Mouse (Mus musculus): ENCODE results near the gene Draxin. TPM values are rescaled to one million over a fixed set of nuclear protein-coding genes. Genes with fewer than 3 reads are reported as not detected.

The Draxin gene
- polyA plus RNA-seq, 1 experiment from 2014 or later, result 13.2 TPM

GRCm38 (mm10) chr4:148140098-148141011, 9.9 kb upstream of the Draxin start:
- Histone ChIP-seq H3K4me2 (ENCODE audit: low read depth, low read length) (peak overlapping the region; percentile 80), H3K9ac (replicated peaks; ENCODE audit: low read depth, low read length) (peak overlapping the region; percentile 56), H3K4me1 (ENCODE audit: control insufficient read depth, insufficient read depth, low read length) (peaks cover 2% of the 10 kb centered on the region; the same call in 1 of the 2 replicates), H3K27ac (ENCODE audit: low read depth, low read length) (peak overlapping the region; percentile 83), H3K36me3 (ENCODE audit: control insufficient read depth, insufficient read depth, low read length) (peaks cover 4% of the 10 kb centered on the region), H3K27me3 (ENCODE audit: control insufficient read depth, insufficient read depth, low read length) (no peaks in the 10 kb centered on the region), H3K9me3 (ENCODE audit: control insufficient read depth, low read length) (no peaks in the 10 kb centered on the region), H3K4me3 (ENCODE audit: low read depth, low read length) (peak overlapping the region; percentile 57)
- ATAC-seq (ENCODE audit: low read depth), result peak; percentile 94
- under 1% methylated on average over 61 of the region's 65 CpGs for WGBS

DNA sequence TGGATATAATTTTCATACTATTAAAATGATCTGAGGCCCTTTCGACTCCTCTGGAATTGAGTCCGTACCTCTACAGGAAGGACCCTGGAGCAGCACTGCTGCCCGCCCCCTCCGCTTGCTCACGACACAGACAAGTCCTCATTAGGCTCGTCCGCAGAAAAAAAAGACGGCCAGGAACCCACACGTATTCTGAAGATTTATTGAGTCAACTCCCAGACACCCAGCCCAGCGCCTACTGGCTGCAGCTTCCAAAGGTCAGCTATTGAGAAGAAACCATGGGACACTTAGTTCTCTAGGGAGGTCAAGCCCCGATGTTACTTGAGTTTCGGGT, 9.2 kb upstream of the Draxin start:
- no peaks in the 10 kb centered on the region for H3K9me3 ChIP-seq (ENCODE audit: control insufficient read depth, low read length)
- H3K4me3 ChIP-seq (ENCODE audit: low read depth, low read length), result peak overlapping the region; percentile 57
- no peaks in the 10 kb centered on the region for H3K36me3 ChIP-seq (ENCODE audit: control insufficient read depth, insufficient read depth, low read length)
- H3K4me2 ChIP-seq (ENCODE audit: low read depth, low read length), result peak overlapping the region; percentile 80
- WGBS, result 0% methylated on average over 12 of the region's 12 CpGs
- H3K9ac ChIP-seq (replicated peaks; ENCODE audit: low read depth, low read length), result peak overlapping the region; percentile 56; the same call in 1 of the 2 replicates
- no peaks in the 10 kb centered on the region for H3K27me3 ChIP-seq (ENCODE audit: control insufficient read depth, insufficient read depth, low read length)
- H3K4me1 ChIP-seq (ENCODE audit: control insufficient read depth, insufficient read depth, low read length), result peaks cover 2% of the 10 kb centered on the region; the same call in 1 of the 2 replicates
- peak; percentile 25 for ATAC-seq (ENCODE audit: low read depth)
- peak overlapping the region; percentile 83 for H3K27ac ChIP-seq (ENCODE audit: low read depth, low read length)

GRCm38 (mm10) chr4:148137503-148137902, 7.0 kb upstream of the Draxin start:
- Histone ChIP-seq H3K4me2 (ENCODE audit: low read depth, low read length) (no peak overlapping the region), H3K9me3 (ENCODE audit: control insufficient read depth, low read length) (no peaks in the 10 kb centered on the region), H3K27ac (ENCODE audit: low read depth, low read length) (no peak overlapping the region), H3K27me3 (ENCODE audit: control insufficient read depth, insufficient read depth, low read length) (no peaks in the 10 kb centered on the region), H3K4me1 (ENCODE audit: control insufficient read depth, insufficient read depth, low read length) (peaks cover 2% of the 10 kb centered on the region; the same call in 1 of the 2 replicates), H3K4me3 (ENCODE audit: low read depth, low read length) (no peak overlapping the region), H3K9ac (replicated peaks; ENCODE audit: low read depth, low read length) (no peak overlapping the region), H3K36me3 (ENCODE audit: control insufficient read depth, insufficient read depth, low read length) (no peaks in the 10 kb centered on the region)
- ATAC-seq (ENCODE audit: low read depth), result no peak
- 68% methylated on average over 8 of the region's 8 CpGs for WGBS

DNA sequence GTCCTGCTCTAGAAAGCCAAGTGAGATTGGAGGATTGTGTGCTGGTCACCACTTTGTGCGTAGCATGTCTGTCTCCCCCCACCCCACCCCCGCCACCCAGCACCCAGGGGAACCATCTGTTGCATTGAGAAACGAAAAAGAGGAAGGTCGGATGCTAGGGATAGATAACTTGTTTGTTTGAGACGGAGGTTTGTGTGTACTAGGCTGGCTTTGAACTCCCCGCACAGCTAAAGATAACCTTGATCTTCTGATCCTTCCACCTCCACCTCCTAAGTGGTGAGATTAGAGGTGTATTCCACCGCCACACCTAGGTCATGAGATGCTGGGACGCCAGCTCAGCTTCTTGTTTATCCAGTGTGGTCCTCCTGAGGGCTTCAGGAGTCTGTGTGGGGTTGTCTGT, 4.5 kb upstream of the Draxin start:
- no peak overlapping the region for H3K4me3 ChIP-seq (ENCODE audit: low read depth, low read length)
- H3K36me3 ChIP-seq (ENCODE audit: control insufficient read depth, insufficient read depth, low read length), result no peaks in the 10 kb centered on the region
- no peaks in the 10 kb centered on the region for H3K9me3 ChIP-seq (ENCODE audit: control insufficient read depth, low read length)
- WGBS, result 86% methylated on average over 8 of the region's 8 CpGs
- H3K9ac ChIP-seq (replicated peaks; ENCODE audit: low read depth, low read length), result no peak overlapping the region
- H3K27ac ChIP-seq (ENCODE audit: low read depth, low read length), result no peak overlapping the region
- H3K4me2 ChIP-seq (ENCODE audit: low read depth, low read length), result no peak overlapping the region
- ATAC-seq (ENCODE audit: low read depth), result no peak
- peaks cover 5% of the 10 kb centered on the region for H3K4me1 ChIP-seq (ENCODE audit: control insufficient read depth, insufficient read depth, low read length)
- no peaks in the 10 kb centered on the region for H3K27me3 ChIP-seq (ENCODE audit: control insufficient read depth, insufficient read depth, low read length)

DNA sequence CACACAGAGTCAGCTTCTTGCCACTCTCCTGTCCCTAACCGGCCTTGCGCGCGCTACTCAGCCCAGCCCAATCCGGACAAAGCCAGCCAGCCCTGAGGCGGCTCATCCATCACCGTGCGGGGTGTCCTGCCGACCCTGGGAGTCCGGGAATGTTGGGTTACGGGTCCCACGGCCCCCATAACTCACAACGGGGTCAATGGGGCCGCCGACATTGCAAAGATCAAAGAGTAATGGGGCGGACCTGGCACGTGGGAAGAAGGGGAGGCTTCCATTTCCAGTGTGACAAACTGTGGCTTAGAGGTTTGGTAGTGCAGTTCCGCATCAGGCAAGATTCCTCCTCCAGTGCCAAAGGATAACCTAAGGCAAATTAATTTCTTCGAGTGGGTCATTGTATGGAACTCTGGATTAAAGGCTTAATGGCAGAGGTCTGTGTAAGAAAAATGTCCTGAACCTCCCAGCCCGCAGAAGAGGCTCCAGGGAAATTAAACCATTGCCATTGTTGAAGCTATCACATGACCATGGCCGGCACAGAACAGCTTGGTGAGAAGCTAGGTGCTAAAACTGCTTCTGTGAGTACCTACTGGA, 1.1 kb upstream of the Draxin start:
- Histone ChIP-seq H3K4me2 (ENCODE audit: low read depth, low read length) (peak overlapping the region; percentile 88), H3K27ac (ENCODE audit: low read depth, low read length) (peak overlapping the region; percentile 97), H3K4me3 (ENCODE audit: low read depth, low read length) (peak overlapping the region; percentile 74), H3K27me3 (ENCODE audit: control insufficient read depth, insufficient read depth, low read length) (no peaks in the 10 kb centered on the region), H3K36me3 (ENCODE audit: control insufficient read depth, insufficient read depth, low read length) (no peaks in the 10 kb centered on the region), H3K4me1 (ENCODE audit: control insufficient read depth, insufficient read depth, low read length) (peaks cover 9% of the 10 kb centered on the region), H3K9me3 (ENCODE audit: control insufficient read depth, low read length) (no peaks in the 10 kb centered on the region), H3K9ac (replicated peaks; ENCODE audit: low read depth, low read length) (peak overlapping the region; percentile 99)
- WGBS, result under 1% methylated on average over 21 of the region's 21 CpGs
- peak; percentile 70 for ATAC-seq (ENCODE audit: low read depth)

- H3K4me3 ChIP-seq (ENCODE audit: low read depth, low read length), result peak within 1 kb of the TSS; percentile 74
- H3K4me1 ChIP-seq (ENCODE audit: control insufficient read depth, insufficient read depth, low read length), result peaks cover 11% of the 10 kb centered on the region
- peak within 1 kb of the TSS; percentile 88 for H3K4me2 ChIP-seq (ENCODE audit: low read depth, low read length)
- WGBS, result under 1% methylated on average over 18 of the region's 18 CpGs
- no peaks in the 10 kb centered on the region for H3K9me3 ChIP-seq (ENCODE audit: control insufficient read depth, low read length)
- H3K36me3 ChIP-seq (ENCODE audit: control insufficient read depth, insufficient read depth, low read length), result no peaks in the 10 kb centered on the region
- H3K27me3 ChIP-seq (ENCODE audit: control insufficient read depth, insufficient read depth, low read length), result no peaks in the 10 kb centered on the region
- peak; percentile 9; the same call in 1 of the 2 replicates for ATAC-seq (ENCODE audit: low read depth)
- H3K27ac ChIP-seq (ENCODE audit: low read depth, low read length), result peak within 1 kb of the TSS; percentile 97
- peak within 1 kb of the TSS; percentile 99 for H3K9ac ChIP-seq (replicated peaks; ENCODE audit: low read depth, low read length)
These were observed 365 bp downstream of the Draxin start, which contains the start of gene Mad2l2 for GRCm38 (mm10) chr4:148130133-148130532. Mad2l2 (plus strand) TSS chr4:148130384.

GRCm38 (mm10) chr4:148128672-148129071, 1.8 kb downstream of the Draxin start:
- Histone ChIP-seq H3K27ac (ENCODE audit: low read depth, low read length) (no peak overlapping the region), H3K4me1 (ENCODE audit: control insufficient read depth, insufficient read depth, low read length) (peaks cover 11% of the 10 kb centered on the region), H3K36me3 (ENCODE audit: control insufficient read depth, insufficient read depth, low read length) (no peaks in the 10 kb centered on the region), H3K4me2 (ENCODE audit: low read depth, low read length) (peak overlapping the region; percentile 88), H3K9ac (replicated peaks; ENCODE audit: low read depth, low read length) (peak overlapping the region; percentile 99; the same call in 1 of the 2 replicates), H3K9me3 (ENCODE audit: control insufficient read depth, low read length) (no peaks in the 10 kb centered on the region), H3K27me3 (ENCODE audit: control insufficient read depth, insufficient read depth, low read length) (no peaks in the 10 kb centered on the region), H3K4me3 (ENCODE audit: low read depth, low read length) (peak overlapping the region; percentile 74)
- ATAC-seq (ENCODE audit: low read depth), result no peak
- 64% methylated on average over 2 of the region's 2 CpGs for WGBS

DNA sequence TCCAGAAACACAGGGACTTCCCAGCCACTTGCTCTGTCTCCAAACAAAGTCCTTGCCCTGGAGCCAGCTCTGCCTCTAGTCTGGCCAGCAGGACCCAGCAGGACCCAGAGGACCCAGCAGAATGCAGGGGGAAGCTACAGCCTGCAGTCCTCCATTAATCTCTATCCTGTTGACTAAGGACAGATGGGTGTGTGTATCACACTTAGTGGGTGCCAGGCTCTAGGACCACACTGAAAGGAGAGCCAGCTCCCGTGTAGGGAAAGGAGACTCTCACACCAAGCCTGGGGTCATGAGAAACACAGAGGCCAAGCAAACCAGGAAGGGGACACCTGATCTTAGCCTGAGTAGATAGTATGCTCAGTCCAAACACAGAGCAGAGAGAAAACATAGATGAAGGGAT, 2.3 kb downstream of the Draxin start:
- H3K4me3 ChIP-seq (ENCODE audit: low read depth, low read length), result peak overlapping the region; percentile 74; the same call in 1 of the 2 replicates
- no peaks in the 10 kb centered on the region for H3K36me3 ChIP-seq (ENCODE audit: control insufficient read depth, insufficient read depth, low read length)
- H3K9ac ChIP-seq (replicated peaks; ENCODE audit: low read depth, low read length), result no peak overlapping the region
- peak overlapping the region; percentile 88 for H3K4me2 ChIP-seq (ENCODE audit: low read depth, low read length)
- H3K27me3 ChIP-seq (ENCODE audit: control insufficient read depth, insufficient read depth, low read length), result no peaks in the 10 kb centered on the region
- no peaks in the 10 kb centered on the region for H3K9me3 ChIP-seq (ENCODE audit: control insufficient read depth, low read length)
- 39% methylated on average over 1 of the region's 1 CpGs for WGBS
- ATAC-seq (ENCODE audit: low read depth), result no peak
- peaks cover 11% of the 10 kb centered on the region for H3K4me1 ChIP-seq (ENCODE audit: control insufficient read depth, insufficient read depth, low read length)
- H3K27ac ChIP-seq (ENCODE audit: low read depth, low read length), result no peak overlapping the region

GRCm38 (mm10) chr4:148122694-148123066, 7.8 kb downstream of the Draxin start:
- Histone ChIP-seq H3K4me1 (ENCODE audit: control insufficient read depth, insufficient read depth, low read length) (peaks cover 14% of the 10 kb centered on the region; the same call in 1 of the 2 replicates), H3K4me2 (ENCODE audit: low read depth, low read length) (no peak overlapping the region), H3K27ac (ENCODE audit: low read depth, low read length) (peak overlapping the region; percentile 35; the same call in 1 of the 2 replicates), H3K9me3 (ENCODE audit: control insufficient read depth, low read length) (no peaks in the 10 kb centered on the region), H3K9ac (replicated peaks; ENCODE audit: low read depth, low read length) (no peak overlapping the region), H3K4me3 (ENCODE audit: low read depth, low read length) (no peak overlapping the region), H3K36me3 (ENCODE audit: control insufficient read depth, insufficient read depth, low read length) (no peaks in the 10 kb centered on the region), H3K27me3 (ENCODE audit: control insufficient read depth, insufficient read depth, low read length) (no peaks in the 10 kb centered on the region)
- no peak for ATAC-seq (ENCODE audit: low read depth)
- whole genome bisulfite sequencing, result 49% methylated on average over 3 of the region's 3 CpGs
